Mouse (Mus musculus) embryonic fibroblast, embryonic 13.5 days (primary cell): ENCODE data around the gene Bpifb9a. TPM values are rescaled to one million over a fixed set of nuclear protein-coding genes. Genes with fewer than 3 reads are reported as not detected.
"Not testable (repeated sequence)": the region's sequence is repeated elsewhere in the genome, so short reads cannot be mapped to it uniquely, and the experiment has no call there.

Experiments
- H3K27ac ChIP-seq: 2 replicates; pipeline ENCODE4 v1.5.1; 2012; ENCODE audit warnings: low read length, control low read depth, inconsistent platforms; ENCODE audit not compliant: insufficient read depth
- H3K4me1 ChIP-seq: 2 replicates; pipeline ENCODE4 v1.6.1; 2011; ENCODE audit warnings: low read length; ENCODE audit not compliant: control insufficient read depth, insufficient read depth
- H3K4me3 ChIP-seq: 2 replicates; pipeline ENCODE4 v1.5.1; 2011; ENCODE audit warnings: mild to moderate bottlenecking, control low read depth, low read length; ENCODE audit not compliant: insufficient read depth
- CTCF ChIP-seq: IDR thresholded peaks from 2 replicates; pipeline ENCODE4 v1.5.1; 2011; ENCODE audit warnings: mild to moderate bottlenecking, control low read depth, low read length, moderate library complexity, borderline replicate concordance; ENCODE audit not compliant: insufficient read depth
- POLR2A ChIP-seq: IDR thresholded peaks from 2 replicates; pipeline ENCODE4 v1.6.1; 2011; ENCODE audit warnings: low read depth, mild to moderate bottlenecking, control low read depth, low read length, moderate library complexity
- polyA plus RNA-seq: library from polyadenylated mRNA; stranded (reverse); fragments of >200 nt; gene quantifications from 2 replicates; pipeline ENCODE4 v1.2.4, GENCODE M21; 2011; ENCODE audit warnings: low read depth; ENCODE audit not compliant: missing spikeins, insufficient read length

Gene Bpifb9a
- polyA plus RNA-seq: not detected in 2 replicates

GRCm38 (mm10) chr2:154257554-154257953 is at the start of gene Bpifb9a:
Gene Bpifb9a (plus strand): TSS chr2:154257854.
- not testable (repeated sequence) for H3K4me3 ChIP-seq, H3K27ac ChIP-seq, H3K4me1 ChIP-seq

- no peaks in the 10 kb centered on the region for H3K4me1 ChIP-seq
- H3K4me3 ChIP-seq: no peak overlapping the region
- no peak overlapping the region for H3K27ac ChIP-seq
- TF ChIP-seq POLR2A (no peak), CTCF (no peak)
Observed at GRCm38 (mm10) chr2:154209112-154209511, 48.5 kb upstream of the Bpifb9a start.

GRCm38 (mm10) chr2:154211121-154211520 is 46.5 kb upstream of the Bpifb9a start:
- Histone ChIP-seq H3K4me3 (no peak overlapping the region), H3K27ac (no peak overlapping the region)
- TF ChIP-seq CTCF (no peak), POLR2A (no peak)

GRCm38 (mm10) chr2:154211881-154212280 is 45.8 kb upstream of the Bpifb9a start:
- Histone ChIP-seq H3K4me1 (no peaks in the 10 kb centered on the region), H3K27ac (no peak overlapping the region), H3K4me3 (no peak overlapping the region)
- TF ChIP-seq POLR2A: no peak
- TF ChIP-seq CTCF: no peak

More at GRCm38 (mm10) chr2:154211121-154211520, 46.5 kb upstream of the Bpifb9a start:
- no peaks in the 10 kb centered on the region for H3K4me1 ChIP-seq

- TF ChIP-seq CTCF (peak; percentile 51; the same call in 1 of the 2 replicates), POLR2A (no peak)
- Histone ChIP-seq H3K4me1 (no peaks in the 10 kb centered on the region), H3K27ac (no peak overlapping the region), H3K4me3 (no peak overlapping the region)
Observed at GRCm38 (mm10) chr2:154215191-154215590, 42.5 kb upstream of the Bpifb9a start.

GRCm38 (mm10) chr2:154219950-154220349 is 37.7 kb upstream of the Bpifb9a start:
- no peaks in the 10 kb centered on the region for H3K4me1 ChIP-seq
- no peak overlapping the region for H3K4me3 ChIP-seq
- no peak for TF ChIP-seq POLR2A
- no peak for TF ChIP-seq CTCF
- H3K27ac ChIP-seq: no peak overlapping the region

- Histone ChIP-seq H3K27ac (no peak within 1 kb of the TSS), H3K4me1 (no peaks in the 10 kb centered on the region), H3K4me3 (no peak within 1 kb of the TSS)
- TF ChIP-seq POLR2A: no peak
- no peak for TF ChIP-seq CTCF
Observed at GRCm38 (mm10) chr2:154223265-154223916, 34.3 kb upstream of the Bpifb9a start, which contains the start of gene Bpifb5. Gene Bpifb5 (plus strand): TSS chr2:154223742.

- Histone ChIP-seq H3K27ac (no peak overlapping the region), H3K4me1 (no peaks in the 10 kb centered on the region), H3K4me3 (no peak overlapping the region)
- TF ChIP-seq POLR2A: no peak
- no peak for TF ChIP-seq CTCF
Observed at GRCm38 (mm10) chr2:154223917-154224273, 33.8 kb upstream of the Bpifb9a start.

GRCm38 (mm10) chr2:154226991-154227390 is 30.7 kb upstream of the Bpifb9a start:
- no peak for TF ChIP-seq CTCF
- no peak for TF ChIP-seq POLR2A
- Histone ChIP-seq H3K4me3 (no peak overlapping the region), H3K4me1 (no peaks in the 10 kb centered on the region), H3K27ac (no peak overlapping the region)

GRCm38 (mm10) chr2:154227830-154228229 is 29.8 kb upstream of the Bpifb9a start:
- no peak for TF ChIP-seq CTCF
- no peak for TF ChIP-seq POLR2A
- Histone ChIP-seq H3K4me3 (no peak overlapping the region), H3K27ac (no peak overlapping the region), H3K4me1 (no peaks in the 10 kb centered on the region)

GRCm38 (mm10) chr2:154233426-154233825 is 24.2 kb upstream of the Bpifb9a start:
- Histone ChIP-seq H3K27ac (no peak overlapping the region), H3K4me3 (no peak overlapping the region), H3K4me1 (no peaks in the 10 kb centered on the region)
- TF ChIP-seq POLR2A (no peak), CTCF (no peak)
